Mouse (Mus musculus) bone marrow macrophage, adult 2 months (primary cell): Measurements from ENCODE around the gene Cd38.

Experiments
- CTCF ChIP-seq: IDR thresholded peaks from 2 replicates; pipeline ENCODE4 v1.5.1; 2012; ENCODE audit warnings: low read depth, mild to moderate bottlenecking, low read length, moderate library complexity
- POLR2A ChIP-seq: IDR thresholded peaks from 2 replicates; pipeline ENCODE4 v1.6.1; 2012; ENCODE audit warnings: mild to moderate bottlenecking, low read depth, low read length, borderline replicate concordance

- TF ChIP-seq CTCF: peak; percentile 8; the same call in 1 of the 2 replicates
- 0 out of 2 replicates have a peak, but pooled peaks have one; percentile 52 for TF ChIP-seq POLR2A
Measured at GRCm38 (mm10) chr5:43948748-43949275, 80.5 kb downstream of the Cd38 start.
